Mouse (Mus musculus): ENCODE data around the gene Csf2rb2. TPM values are rescaled to one million over a fixed set of nuclear protein-coding genes. Genes with fewer than 3 reads are reported as not detected.

The Csf2rb2 gene
- polyA plus RNA-seq (2015; fragmentation: Illumina TruSeq; extraction: RNeasy Lipid Tissue Mini Kit (QIAGEN cat#74804); ENCODE audit: low read depth, low replicate concordance), result 0.45 TPM

GRCm38 (mm10) chr15:78305341-78305933, at the start of gene Csf2rb2:
TSS of gene Csf2rb2 (minus strand) at chr15:78305721.

GRCm38 (mm10) chr15:78325671-78326339, 20.3 kb upstream of the Csf2rb2 start, which contains the start of gene Csf2rb:
TSS of gene Csf2rb (plus strand) at chr15:78325752.

GRCm38 (mm10) chr15:78244695-78245492, 60.6 kb downstream of the Csf2rb2 start, which contains the start of gene Ncf4:
TSS of gene Ncf4 (plus strand) at chr15:78244801.

Other genes with a start within 250 kb of the Csf2rb2 start
- 37.5 TPM for gene Cacng2, start 185.7 kb downstream of the Csf2rb2 start, polyA plus RNA-seq (2015; fragmentation: Illumina TruSeq; extraction: RNeasy Lipid Tissue Mini Kit (QIAGEN cat#74804); ENCODE audit: low read depth, low replicate concordance)
- gene Ift27, start 131.6 kb downstream of the Csf2rb2 start, polyA plus RNA-seq (2015; fragmentation: Illumina TruSeq; extraction: RNeasy Lipid Tissue Mini Kit (QIAGEN cat#74804); ENCODE audit: low read depth, low replicate concordance), result 48.2 TPM
- 239 TPM for gene Pvalb, start 99.3 kb downstream of the Csf2rb2 start, polyA plus RNA-seq (2015; fragmentation: Illumina TruSeq; extraction: RNeasy Lipid Tissue Mini Kit (QIAGEN cat#74804); ENCODE audit: low read depth, low replicate concordance)
- gene Ncf4, start 60.9 kb downstream of the Csf2rb2 start, polyA plus RNA-seq (2015; fragmentation: Illumina TruSeq; extraction: RNeasy Lipid Tissue Mini Kit (QIAGEN cat#74804); ENCODE audit: low read depth, low replicate concordance), result 1.6 TPM
- 1.6 TPM for gene Csf2rb, start 20.0 kb upstream of the Csf2rb2 start, polyA plus RNA-seq (2015; fragmentation: Illumina TruSeq; extraction: RNeasy Lipid Tissue Mini Kit (QIAGEN cat#74804); ENCODE audit: low read depth, low replicate concordance)
- gene Tex33, start 90.2 kb upstream of the Csf2rb2 start, polyA plus RNA-seq (2015; fragmentation: Illumina TruSeq; extraction: RNeasy Lipid Tissue Mini Kit (QIAGEN cat#74804); ENCODE audit: low read depth, low replicate concordance), result not detected
- 61.4 TPM for gene Tst, start 100.2 kb upstream of the Csf2rb2 start, polyA plus RNA-seq (2015; fragmentation: Illumina TruSeq; extraction: RNeasy Lipid Tissue Mini Kit (QIAGEN cat#74804); ENCODE audit: low read depth, low replicate concordance)
- 54.0 TPM for gene Mpst, start 100.7 kb upstream of the Csf2rb2 start, polyA plus RNA-seq (2015; fragmentation: Illumina TruSeq; extraction: RNeasy Lipid Tissue Mini Kit (QIAGEN cat#74804); ENCODE audit: low read depth, low replicate concordance)
- 323 TPM for gene Kctd17, start 122.8 kb upstream of the Csf2rb2 start, polyA plus RNA-seq (2015; fragmentation: Illumina TruSeq; extraction: RNeasy Lipid Tissue Mini Kit (QIAGEN cat#74804); ENCODE audit: low read depth, low replicate concordance)
- 1.2 TPM for gene Tmprss6, start 162.9 kb upstream of the Csf2rb2 start, polyA plus RNA-seq (2015; fragmentation: Illumina TruSeq; extraction: RNeasy Lipid Tissue Mini Kit (QIAGEN cat#74804); ENCODE audit: low read depth, low replicate concordance)
- 0.19 TPM for gene Il2rb, start 189.6 kb upstream of the Csf2rb2 start, polyA plus RNA-seq (2015; fragmentation: Illumina TruSeq; extraction: RNeasy Lipid Tissue Mini Kit (QIAGEN cat#74804); ENCODE audit: low read depth, low replicate concordance)
- gene C1qtnf6, start 225.7 kb upstream of the Csf2rb2 start, polyA plus RNA-seq (2015; fragmentation: Illumina TruSeq; extraction: RNeasy Lipid Tissue Mini Kit (QIAGEN cat#74804); ENCODE audit: low read depth, low replicate concordance), result 2.5 TPM
- 14.2 TPM for gene Sstr3, start 239.0 kb upstream of the Csf2rb2 start, polyA plus RNA-seq (2015; fragmentation: Illumina TruSeq; extraction: RNeasy Lipid Tissue Mini Kit (QIAGEN cat#74804); ENCODE audit: low read depth, low replicate concordance)